Comparison of ENCODE assay signal across 15 mouse cellular contexts in genomic region chr6:10468967-10469366, GRCm38 (mm10).
"Had no signal": no experiment of that assay in that cellular context is flagged by ENCODE, and none has a peak within 500 bp of the region (broad histone marks: within the 10 kb centered on the region; RNA-seq: fewer than 3 reads in every experiment).

No protein-coding gene starts in this region.

- H3K4me3 ChIP-seq: layer of hippocampus, adult 2 months; limb, embryonic 10.5 days; liver, embryonic 15.5 days; midbrain, embryonic 10.5 days; myocyte; neural tube, embryonic 15.5 days had no signal

- H3K36me3 ChIP-seq: limb, embryonic 10.5 days; liver, embryonic 15.5 days; midbrain, embryonic 10.5 days; neural tube, embryonic 15.5 days had no signal

- H3K27me3 ChIP-seq: liver, embryonic 15.5 days; neural tube, embryonic 15.5 days had no signal

- ATAC-seq: lung, postnatal 0 days had no signal

- DNase-seq: lung, adult 2 months; lung, postnatal 36 days; midbrain, embryonic 14.5 days; right cerebral cortex, postnatal 4 days; spleen, adult 18-20 months; thymus, adult 18-20 months; thymus, postnatal 14 days had no signal

- H3K4me2 ChIP-seq: liver, embryonic 11.5 days; liver, embryonic 15.5 days; neural tube, embryonic 15.5 days had no signal

- H3K4me1 ChIP-seq: limb, embryonic 10.5 days; liver, embryonic 15.5 days; midbrain, embryonic 10.5 days; neural tube, embryonic 15.5 days had no signal

- H3K9ac ChIP-seq: liver, embryonic 15.5 days; neural tube, embryonic 15.5 days had no signal

- H3K9me3 ChIP-seq: limb, embryonic 10.5 days; liver, embryonic 15.5 days; midbrain, embryonic 10.5 days; neural tube, embryonic 15.5 days had no signal

- H3K27ac ChIP-seq: layer of hippocampus, adult 2 months; limb, embryonic 10.5 days; liver, embryonic 15.5 days; midbrain, embryonic 10.5 days; neural tube, embryonic 15.5 days had no signal
